Mouse (Mus musculus): ENCODE results near the gene Slc29a1. TPM values are rescaled to one million over a fixed set of nuclear protein-coding genes. Genes with fewer than 3 reads are reported as not detected.

Gene Slc29a1
- total RNA-seq, 2 experiments from 2014 or later: 75.0 to 80.7 TPM

- intact Hi-C loops (cut with DNase I): no loop called here
- no peak for DNase-seq
Observed at GRCm38 (mm10) chr17:45557998-45558862, 41.2 kb downstream of the Slc29a1 start.

GRCm38 (mm10) chr17:45557246-45557824 lies 42.1 kb downstream of the Slc29a1 start:
- intact Hi-C loops (cut with DNase I): no loop called here
- DNase-seq: no peak

GRCm38 (mm10) chr17:45556514-45557245 lies 42.7 kb downstream of the Slc29a1 start:
- no peak for DNase-seq
- intact Hi-C loops (cut with DNase I): no loop called here

GRCm38 (mm10) chr17:45556107-45556489 lies 43.3 kb downstream of the Slc29a1 start:
- DNase-seq: no peak
- intact Hi-C loops (cut with DNase I): no loop called here

GRCm38 (mm10) chr17:45555452-45556106 lies 43.8 kb downstream of the Slc29a1 start, which contains the start of gene Nfkbie:
TSS of gene Nfkbie (plus strand) at chr17:45555703.
- DNase-seq: peak; percentile 93 to 97
- intact Hi-C loops (cut with DNase I): no loop called here

- no peak for DNase-seq
- intact Hi-C loops (cut with DNase I): no loop called here
Observed at GRCm38 (mm10) chr17:45554420-45554819, 45.0 kb downstream of the Slc29a1 start.

GRCm38 (mm10) chr17:45553065-45553464 lies 46.3 kb downstream of the Slc29a1 start:
- DNase-seq: no peak
- intact Hi-C loops (cut with DNase I): no loop called here

GRCm38 (mm10) chr17:45551816-45552451 lies 47.5 kb downstream of the Slc29a1 start:
- DNase-seq: peak; percentile 78 to 84
- intact Hi-C loops (cut with DNase I): loop anchor here (1.0 kb wide), 2 partner anchors 36 to 74 kb away; no protein-coding TSS in a partner anchor

GRCm38 (mm10) chr17:45551249-45551796 lies 48.1 kb downstream of the Slc29a1 start:
- intact Hi-C loops (cut with DNase I): no loop called here

GRCm38 (mm10) chr17:45550253-45550652 lies 49.2 kb downstream of the Slc29a1 start:
- DNase-seq: no peak
- intact Hi-C loops (cut with DNase I): no loop called here

More at GRCm38 (mm10) chr17:45551249-45551796, 48.1 kb downstream of the Slc29a1 start:
- no peak for DNase-seq

GRCm38 (mm10) chr17:45549617-45550181 lies 49.7 kb downstream of the Slc29a1 start, which contains the start of gene Tmem151b:
TSS of gene Tmem151b (minus strand) at chr17:45549677.
- intact Hi-C loops (cut with DNase I): no loop called here
- no peak for DNase-seq

- DNase-seq: no peak
- intact Hi-C loops (cut with DNase I): no loop called here
Observed at GRCm38 (mm10) chr17:45548541-45549512, 50.6 kb downstream of the Slc29a1 start.

GRCm38 (mm10) chr17:45547461-45548190 lies 51.8 kb downstream of the Slc29a1 start:
- intact Hi-C loops (cut with DNase I): no loop called here

GRCm38 (mm10) chr17:45546941-45547340 lies 52.5 kb downstream of the Slc29a1 start:
- DNase-seq: no peak
- intact Hi-C loops (cut with DNase I): no loop called here

More at GRCm38 (mm10) chr17:45547461-45548190, 51.8 kb downstream of the Slc29a1 start:
- no peak for DNase-seq

- intact Hi-C loops (cut with DNase I): no loop called here
- no peak for DNase-seq
Observed at GRCm38 (mm10) chr17:45545278-45545961, 54.0 kb downstream of the Slc29a1 start.

GRCm38 (mm10) chr17:45544873-45545277 lies 54.5 kb downstream of the Slc29a1 start:
- DNase-seq: no peak
- intact Hi-C loops (cut with DNase I): no loop called here
